Mouse (Mus musculus) mature B cell (primary cell): Measurements from ENCODE around the gene Cabcoco1.

Source experiments
- in situ Hi-C: fragments of 300-500 bp; cut with MboI; formaldehyde crosslinking; loops from 2 replicates; pipeline ENCODE4 v1.14.3; 2019

Gene Cabcoco1

GRCm38 (mm10) chr10:68541139-68541942 is at the start of gene Cabcoco1:
Gene Cabcoco1, minus strand, starts transcription at chr10:68541896.
- in situ Hi-C loops = no loop called here

GRCm38 (mm10) chr10:68589530-68590252 is 48.0 kb upstream of the Cabcoco1 start:
- in situ Hi-C loops = no loop called here

DNA sequence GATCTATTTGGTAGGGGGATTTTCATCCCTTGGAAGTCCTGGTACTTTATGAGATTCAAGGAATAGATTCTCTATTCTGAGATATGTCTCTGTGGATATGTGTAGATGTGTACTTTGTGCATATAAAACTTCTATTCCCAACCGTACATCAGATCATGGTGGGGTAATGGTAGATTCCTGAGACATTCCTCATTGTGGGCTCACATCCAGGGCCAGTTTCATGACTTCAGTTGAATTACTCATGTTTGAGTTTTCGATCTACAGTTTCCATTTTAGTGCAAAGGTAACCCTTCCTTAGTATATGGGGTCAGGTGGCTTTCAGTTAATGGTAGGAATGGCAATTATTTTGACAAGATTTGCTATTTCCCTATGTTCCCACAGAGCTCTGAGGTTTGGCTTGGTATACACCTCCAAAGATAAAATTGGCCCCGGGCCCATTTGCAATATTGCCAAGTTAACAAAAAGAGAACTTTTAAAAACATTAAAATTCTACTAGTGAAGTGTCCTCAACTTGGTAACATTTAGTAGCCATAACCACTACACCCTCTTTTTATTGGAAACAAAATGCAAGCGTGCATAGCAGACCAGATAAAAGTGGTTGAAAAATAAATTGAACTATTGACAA is 45.8 kb upstream of the Cabcoco1 start:
- in situ Hi-C loops = no loop called here

DNA sequence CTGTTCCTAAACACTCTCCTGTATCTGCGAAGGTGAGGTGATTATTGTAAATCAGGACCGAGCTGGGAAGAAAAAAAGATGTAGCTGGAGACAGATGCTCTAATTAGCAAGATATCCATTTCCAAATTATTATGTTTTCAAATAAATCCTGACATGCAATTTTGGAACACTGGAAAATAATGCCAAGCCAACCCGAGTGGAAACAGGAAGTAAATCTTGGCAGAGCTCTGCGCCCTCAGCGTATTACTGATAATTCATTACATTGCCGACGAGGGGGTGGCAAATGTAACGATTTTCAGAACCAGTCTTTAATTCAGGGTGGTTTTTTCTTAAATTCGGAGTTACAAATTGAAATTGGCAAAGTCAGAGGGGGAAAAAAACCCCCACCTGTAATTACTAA is 35.6 kb upstream of the Cabcoco1 start:
- in situ Hi-C loops = no loop called here

GRCm38 (mm10) chr10:68568172-68568571 is 26.5 kb upstream of the Cabcoco1 start:
- in situ Hi-C loops = no loop called here

DNA sequence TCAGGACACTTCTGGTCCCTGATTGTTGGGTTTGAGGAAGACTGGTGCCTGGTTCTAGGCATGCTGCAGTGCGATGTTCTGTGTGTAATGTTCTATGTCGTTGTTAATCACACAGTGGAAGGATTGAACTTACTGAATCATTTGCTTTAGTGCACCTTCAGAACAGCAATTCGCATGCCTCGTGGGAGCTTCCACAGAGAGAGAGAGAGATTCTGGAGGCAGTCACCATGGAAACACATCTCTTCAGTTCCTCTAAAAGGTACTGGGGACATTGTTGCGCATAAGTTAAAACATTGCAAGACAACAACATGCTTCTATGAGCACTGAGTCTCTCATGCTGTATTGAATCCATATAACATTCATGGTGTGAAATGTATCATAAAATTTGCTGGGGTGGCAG is 20.6 kb upstream of the Cabcoco1 start:
- in situ Hi-C loops = no loop called here

DNA sequence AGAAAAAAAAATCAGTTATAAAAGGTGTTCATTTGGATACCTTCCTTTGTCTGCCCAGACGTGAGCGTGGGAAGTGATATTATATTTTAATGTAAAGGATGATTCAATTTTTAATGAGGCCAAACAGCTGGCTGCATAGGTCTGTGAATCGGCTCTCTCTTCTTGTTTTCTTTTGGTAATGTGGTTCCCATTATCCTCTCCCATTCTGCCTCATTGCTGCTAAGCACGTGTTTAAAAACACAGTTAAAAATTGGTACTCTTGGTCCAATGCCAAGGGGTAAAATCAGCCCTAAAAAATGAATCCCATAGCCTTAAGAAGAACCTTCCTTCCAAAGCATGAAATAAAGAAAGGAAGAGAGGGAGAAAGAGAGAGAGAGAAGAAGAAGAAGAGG is 17.1 kb upstream of the Cabcoco1 start:
- in situ Hi-C loops = no loop called here

DNA sequence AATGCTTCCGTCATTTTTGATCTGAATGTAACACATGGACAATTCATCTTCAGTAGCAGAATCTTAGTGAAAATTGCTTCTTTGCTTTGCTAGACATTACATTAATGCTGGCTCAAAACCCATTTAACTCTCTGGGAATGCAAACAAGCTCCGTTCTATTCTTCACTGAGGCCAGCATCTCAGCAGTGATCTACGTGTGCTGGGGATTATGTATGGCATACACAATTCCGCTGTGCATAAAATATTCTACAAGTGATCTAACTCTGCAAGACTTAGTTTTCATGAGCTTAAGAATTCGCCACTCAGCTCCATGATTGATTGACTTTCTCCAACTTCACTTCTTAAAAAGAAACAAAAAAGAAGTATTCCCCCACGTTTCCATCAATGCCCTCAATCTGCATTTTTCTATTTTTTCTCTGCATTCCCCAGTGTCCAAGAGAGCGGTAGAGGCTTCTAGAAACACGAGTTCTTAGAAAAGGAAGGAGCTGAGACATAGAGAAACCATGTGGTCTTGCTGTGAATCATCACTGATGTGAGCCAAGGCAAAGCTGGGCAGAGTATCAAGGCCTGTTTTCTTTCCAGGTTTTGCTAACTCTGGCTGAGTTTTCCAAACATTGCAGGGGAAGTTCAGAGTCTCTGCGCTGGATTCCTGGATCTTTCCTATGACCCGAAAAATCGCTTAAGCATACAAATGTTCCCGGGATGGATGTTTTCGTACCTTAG is 16.6 kb upstream of the Cabcoco1 start:
- in situ Hi-C loops = no loop called here

GRCm38 (mm10) chr10:68553677-68554076 is 12.0 kb upstream of the Cabcoco1 start:
- in situ Hi-C loops = no loop called here

GRCm38 (mm10) chr10:68552556-68552955 is 10.9 kb upstream of the Cabcoco1 start:
- in situ Hi-C loops = no loop called here

- in situ Hi-C loops = no loop called here
Measured at GRCm38 (mm10) chr10:68551316-68551715, 9.6 kb upstream of the Cabcoco1 start.

GRCm38 (mm10) chr10:68550668-68551267 is 9.1 kb upstream of the Cabcoco1 start:
- in situ Hi-C loops = no loop called here

- in situ Hi-C loops = no loop called here
Measured at GRCm38 (mm10) chr10:68543107-68543506, 1.4 kb upstream of the Cabcoco1 start.

DNA sequence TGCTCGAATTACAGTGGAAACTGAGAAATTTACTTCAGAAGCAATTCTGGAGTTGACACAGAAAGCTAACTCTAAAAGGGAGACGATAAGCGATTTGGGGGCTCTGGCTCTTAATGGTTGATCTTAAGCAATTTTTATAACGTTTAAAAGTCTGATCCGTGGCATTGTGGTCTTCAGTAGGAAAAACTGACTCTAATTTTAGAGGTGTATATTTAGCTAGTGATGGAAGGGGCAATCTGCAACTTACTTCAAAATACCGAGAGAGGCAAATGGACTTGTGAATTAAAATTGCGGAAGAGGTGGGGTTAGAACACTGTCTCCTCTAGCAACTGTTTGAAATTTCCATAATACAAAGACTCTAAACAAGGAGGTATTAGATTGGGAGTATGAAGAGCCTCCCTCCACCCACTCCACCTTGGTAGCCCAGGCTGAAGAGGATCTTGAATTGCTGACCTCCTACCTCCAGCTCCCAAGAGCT is 286 bp upstream of the Cabcoco1 start:
- in situ Hi-C loops = no loop called here

DNA sequence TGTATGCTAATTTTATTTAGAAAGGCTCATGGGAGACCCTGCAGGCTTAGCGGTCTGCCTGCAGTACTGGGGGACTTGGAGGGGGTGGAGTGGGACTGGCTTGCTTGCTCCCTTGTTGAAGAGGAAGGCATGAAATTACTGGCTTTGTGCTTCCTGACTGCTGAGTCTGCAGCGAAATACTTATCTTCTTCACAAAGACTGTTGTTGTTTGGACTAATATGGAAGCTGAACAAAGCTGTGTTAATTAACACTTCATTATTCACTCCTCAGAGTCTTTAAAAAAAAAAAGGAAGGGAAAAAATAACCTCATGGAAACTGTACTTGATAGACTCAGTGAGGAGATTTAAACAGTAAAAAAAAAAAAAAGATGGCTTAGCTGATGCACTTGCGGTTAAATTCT is 1.1 kb downstream of the Cabcoco1 start:
- in situ Hi-C loops = no loop called here

DNA sequence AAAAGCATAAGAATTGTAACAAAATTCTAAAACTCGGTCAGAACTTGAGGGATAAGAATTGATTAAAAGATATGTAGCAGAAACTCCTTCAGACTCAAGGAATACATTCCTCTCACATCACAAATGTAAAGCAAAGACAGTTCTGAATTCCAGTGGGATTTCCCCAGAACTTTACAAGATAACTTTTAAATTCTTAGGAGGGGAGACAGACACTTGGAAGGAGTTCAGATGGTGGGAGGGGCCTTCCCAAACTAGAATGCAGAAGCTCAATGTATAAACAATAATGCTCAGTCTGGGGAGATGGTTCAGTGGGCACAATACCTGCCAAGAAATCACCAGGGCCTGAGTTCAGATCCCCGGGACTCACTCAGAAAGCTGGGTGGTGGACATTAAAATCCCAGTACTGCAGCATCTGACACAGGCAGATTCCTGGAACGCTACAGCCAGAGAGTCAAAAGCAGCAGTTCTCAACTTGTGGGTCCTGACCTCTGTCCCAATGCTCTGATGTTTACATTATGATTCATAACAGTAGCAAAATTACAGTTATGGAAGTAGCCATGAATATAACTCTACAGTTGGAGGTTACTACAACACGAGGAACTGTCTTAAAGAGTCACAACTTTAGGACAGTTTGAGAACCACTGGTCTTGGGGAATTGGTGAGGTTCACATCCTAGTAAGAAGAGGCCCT is 4.3 kb downstream of the Cabcoco1 start:
- in situ Hi-C loops = no loop called here

DNA sequence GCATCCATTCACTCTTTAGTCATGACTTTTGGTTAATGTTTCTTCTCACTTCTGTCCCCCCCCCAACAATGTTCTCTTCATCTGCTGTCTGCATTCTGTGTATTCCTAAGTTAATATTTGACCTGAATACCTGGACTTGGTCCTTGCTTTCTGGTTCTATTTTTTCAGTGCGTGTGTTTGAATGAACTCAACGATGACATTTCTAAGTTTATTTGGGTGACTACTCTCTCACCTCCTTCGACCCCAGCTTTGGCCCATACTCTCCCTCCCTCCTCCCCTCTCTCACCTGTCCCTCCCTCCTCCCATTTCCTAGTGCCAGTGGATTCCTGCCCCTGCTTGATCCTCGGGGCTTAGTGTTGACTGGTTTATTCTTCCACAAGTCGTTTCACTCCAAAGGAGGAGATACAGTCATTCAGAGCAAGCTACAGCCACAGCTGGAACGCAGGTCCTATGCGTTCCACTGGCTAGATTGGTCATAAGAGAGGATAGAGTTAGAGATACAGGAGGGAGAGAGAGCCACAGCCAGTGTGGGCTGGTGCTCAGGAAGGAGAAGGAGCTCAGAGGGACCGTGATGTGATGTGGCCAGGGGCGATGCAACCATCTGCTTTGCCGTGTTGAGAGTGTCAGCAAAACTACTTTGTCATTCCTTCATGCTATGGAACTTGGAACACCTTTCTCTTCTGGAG is 12.2 kb downstream of the Cabcoco1 start:
- in situ Hi-C loops = no loop called here

DNA sequence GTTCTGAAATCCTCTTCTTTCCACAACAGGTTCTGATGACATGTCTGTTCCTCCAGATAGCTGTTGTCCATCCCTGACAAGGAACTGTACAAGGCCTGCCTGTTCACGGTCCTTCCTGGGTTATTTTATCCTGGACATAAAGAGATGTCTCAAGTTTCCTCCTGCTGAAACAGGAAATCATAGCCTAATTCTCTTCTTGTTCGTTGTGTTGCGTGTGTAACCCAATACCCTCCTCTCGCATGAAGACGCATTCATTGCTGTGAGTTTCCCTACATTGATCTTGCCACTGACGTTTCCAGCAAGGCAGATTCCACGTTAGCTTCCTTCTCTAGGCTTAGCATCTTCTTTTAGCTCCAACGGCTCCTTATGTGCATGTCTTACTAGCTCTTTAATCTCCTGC is 12.7 kb downstream of the Cabcoco1 start:
- in situ Hi-C loops = no loop called here

- in situ Hi-C loops = no loop called here
Measured at GRCm38 (mm10) chr10:68522106-68522505, 19.6 kb downstream of the Cabcoco1 start.

DNA sequence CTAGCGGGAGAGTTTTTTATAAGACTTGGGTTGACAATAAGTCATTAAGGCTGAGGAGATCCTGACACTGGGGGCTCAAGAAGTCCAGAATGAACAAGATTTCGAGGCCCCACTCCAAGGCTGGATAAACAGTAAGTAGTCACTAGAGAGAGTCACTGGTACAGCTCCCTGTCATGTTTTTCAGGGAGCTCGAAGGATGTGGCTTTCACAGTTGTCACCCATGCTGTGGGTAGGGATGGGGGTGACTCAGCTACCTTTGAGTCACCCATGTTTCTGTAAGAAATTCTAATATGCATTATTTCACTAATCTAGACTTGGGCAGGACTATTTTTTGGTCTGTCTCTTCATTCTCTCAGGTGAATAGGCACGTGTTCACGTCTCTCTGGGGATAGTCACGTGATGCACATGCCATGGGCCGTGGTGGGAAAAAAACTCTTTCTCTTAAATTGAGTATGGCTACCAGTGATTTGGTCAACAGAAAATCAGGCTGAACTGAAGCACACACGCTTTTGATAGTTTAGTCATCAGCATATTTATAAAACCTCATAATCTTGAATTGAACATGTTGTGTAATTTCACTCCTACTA is 29.2 kb downstream of the Cabcoco1 start:
- in situ Hi-C loops = no loop called here
